Mouse (Mus musculus): ENCODE measurements around the gene Btbd2.
"Not testable (repeated sequence)": the region's sequence is repeated elsewhere in the genome, so short reads cannot be mapped to it uniquely, and the experiment has no call there.

Btbd2 gene

GRCm38 (mm10) chr10:80627685-80628084 is 29.2 kb downstream of the Btbd2 start:
- DNase-seq: no peak

GRCm38 (mm10) chr10:80625764-80626163 is 31.1 kb downstream of the Btbd2 start:
- no peak for DNase-seq

GRCm38 (mm10) chr10:80623457-80624191 is 33.2 kb downstream of the Btbd2 start:
- peak; percentile 63 to 69 for DNase-seq

- DNase-seq: peak; percentile 46 to 79
Measured at GRCm38 (mm10) chr10:80622661-80623456, 34.0 kb downstream of the Btbd2 start, which contains the start of gene Csnk1g2. Gene Csnk1g2, plus strand, starts transcription at chr10:80622838.

- DNase-seq: peak; percentile 99 to 100
Measured at GRCm38 (mm10) chr10:80621940-80622660, 34.8 kb downstream of the Btbd2 start.

- DNase-seq: no peak
Measured at GRCm38 (mm10) chr10:80621690-80621939, 35.3 kb downstream of the Btbd2 start.

GRCm38 (mm10) chr10:80620796-80621689 is 35.8 kb downstream of the Btbd2 start:
- peak in 1 of 2 experiments; percentile 54 for DNase-seq

GRCm38 (mm10) chr10:80620365-80620764 is 36.5 kb downstream of the Btbd2 start:
- no peak for DNase-seq

GRCm38 (mm10) chr10:80619465-80620244 is 37.2 kb downstream of the Btbd2 start:
- DNase-seq: no peak

- DNase-seq: no peak
Measured at GRCm38 (mm10) chr10:80618181-80618580, 38.7 kb downstream of the Btbd2 start.

GRCm38 (mm10) chr10:80614351-80614750 is 42.5 kb downstream of the Btbd2 start:
- peak in 1 of 2 experiments; percentile 8 for DNase-seq

GRCm38 (mm10) chr10:80613821-80614220 is 43.0 kb downstream of the Btbd2 start:
- no peak for DNase-seq

- DNase-seq: no peak
Measured at GRCm38 (mm10) chr10:80611905-80612304, 45.0 kb downstream of the Btbd2 start.

- DNase-seq: peak; percentile 56 to 68
Measured at GRCm38 (mm10) chr10:80611024-80611423, 45.8 kb downstream of the Btbd2 start.

GRCm38 (mm10) chr10:80610116-80610785 is 46.6 kb downstream of the Btbd2 start:
- peak; percentile 77 to 85 for DNase-seq

- peak in 1 of 2 experiments; percentile 19 for DNase-seq
Measured at GRCm38 (mm10) chr10:80609269-80609924, 47.5 kb downstream of the Btbd2 start.

GRCm38 (mm10) chr10:80608435-80608834 is 48.4 kb downstream of the Btbd2 start:
- no peak for DNase-seq

GRCm38 (mm10) chr10:80606737-80607350 is 50.0 kb downstream of the Btbd2 start:
- no peak for DNase-seq

GRCm38 (mm10) chr10:80606306-80606705 is 50.6 kb downstream of the Btbd2 start:
- no peak for DNase-seq

GRCm38 (mm10) chr10:80605721-80606120 is 51.1 kb downstream of the Btbd2 start, which contains the start of gene Gm49322:
Gene Gm49322, plus strand, starts transcription at chr10:80606021.
- DNase-seq: not testable (repeated sequence)
